8 mouse cellular contexts compared by ENCODE assay signal in genomic region chr12:111536746-111537145, GRCm38 (mm10). TPM values are rescaled to one million over a fixed set of nuclear protein-coding genes. Genes with fewer than 3 reads are reported as not detected.
DNase-seq lines count a peak whose midpoint lies in the region; ATAC-seq and TF ChIP-seq lines count a peak whose summit lies in the region.

No protein-coding gene starts in this region.

- peak overlapping the region; percentile 100 for H3K27ac ChIP-seq in heart, embryonic 10.5 days
- H3K27ac ChIP-seq in forebrain, embryonic 15.5 days (replicated peaks): 0 out of 2 replicates have a peak overlapping the region, but pooled peaks have one; percentile 93
- peak overlapping the region; percentile 88 for H3K27ac ChIP-seq in liver, embryonic 16.5 days (ENCODE audit: low read length)

- H3K27me3 ChIP-seq in heart, embryonic 10.5 days (ENCODE audit: insufficient read depth, poor library complexity, severe bottlenecking): no peaks in the 10 kb centered on the region
- peaks cover 3% of the 10 kb centered on the region; the same call in 1 of the 2 replicates for H3K27me3 ChIP-seq in E14TG2a.4 (ENCODE audit: insufficient read depth, low read length)
- no peaks in the 10 kb centered on the region for H3K27me3 ChIP-seq in forebrain, embryonic 15.5 days
- H3K27me3 ChIP-seq in liver, embryonic 16.5 days (ENCODE audit: control insufficient read depth, insufficient read depth, low read depth, low read length): peaks cover 12% of the 10 kb centered on the region

- no peak for TF ChIP-seq CTCF in E14TG2a.4 (conservative IDR thresholded peaks at IDR 0.05; ENCODE audit: low read length)

- H3K4me3 ChIP-seq in heart, embryonic 10.5 days: peak overlapping the region; percentile 95
- peak overlapping the region; percentile 99 for H3K4me3 ChIP-seq in E14TG2a.4 (replicated peaks; ENCODE audit: low read length)
- peak overlapping the region; percentile 85 for H3K4me3 ChIP-seq in forebrain, embryonic 15.5 days
- peak overlapping the region; percentile 70 for H3K4me3 ChIP-seq in liver, embryonic 16.5 days (ENCODE audit: low read depth, low read length)

- peak overlapping the region; percentile 97 for H3K9ac ChIP-seq in forebrain, embryonic 15.5 days (replicated peaks)
- peak overlapping the region; percentile 88 for H3K9ac ChIP-seq in liver, embryonic 16.5 days (ENCODE audit: low read depth, low read length)

- WGBS in heart, embryonic 10.5 days: 58% methylated on average over 4 of the region's 4 CpGs
- 19% methylated on average over 4 of the region's 4 CpGs for WGBS in forebrain, embryonic 15.5 days
- 44% methylated on average over 4 of the region's 4 CpGs for WGBS in liver, embryonic 16.5 days (ENCODE audit: insufficient replicate concordance)

- no peak for DNase-seq in heart, embryonic 10.5 days (ENCODE audit: low spot score)
- DNase-seq in heart, postnatal 25 days (ENCODE audit: low spot score): no peak
- DNase-seq in cerebellum, adult 11 months: no peak
- no peak for DNase-seq in gastrocnemius, postnatal 14 days
- DNase-seq in gastrocnemius, postnatal 4 days (ENCODE audit: low spot score in 2 of 2): no peak

- no peaks in the 10 kb centered on the region for H3K9me3 ChIP-seq in heart, embryonic 10.5 days
- no peaks in the 10 kb centered on the region for H3K9me3 ChIP-seq in E14TG2a.4 (ENCODE audit: low read length)
- no peaks in the 10 kb centered on the region for H3K9me3 ChIP-seq in forebrain, embryonic 15.5 days
- H3K9me3 ChIP-seq in liver, embryonic 16.5 days (replicated peaks; ENCODE audit: control insufficient read depth, low read length): no peaks in the 10 kb centered on the region

- peaks cover 34% of the 10 kb centered on the region for H3K36me3 ChIP-seq in heart, embryonic 10.5 days
- H3K36me3 ChIP-seq in E14TG2a.4 (ENCODE audit: insufficient read depth, low read length): peaks cover 35% of the 10 kb centered on the region
- peaks cover 26% of the 10 kb centered on the region for H3K36me3 ChIP-seq in forebrain, embryonic 15.5 days
- H3K36me3 ChIP-seq in liver, embryonic 16.5 days (ENCODE audit: control insufficient read depth, insufficient read depth): peaks cover 28% of the 10 kb centered on the region

- intact Hi-C loops in heart, postnatal 25 days (cut with DNase I): loop anchor here (5.0 kb wide), 1 partner anchor 36 kb away; the partner anchor contains the start of gene Mark3
- intact Hi-C loops in gastrocnemius, postnatal 14 days (cut with DNase I; ENCODE audit: low total_unique reads): no loop called here

- H3K4me1 ChIP-seq in heart, embryonic 10.5 days: peaks cover 36% of the 10 kb centered on the region
- H3K4me1 ChIP-seq in E14TG2a.4 (replicated peaks; ENCODE audit: low read depth, low read length): peaks cover 65% of the 10 kb centered on the region
- peaks cover 34% of the 10 kb centered on the region for H3K4me1 ChIP-seq in forebrain, embryonic 15.5 days
- H3K4me1 ChIP-seq in liver, embryonic 16.5 days (ENCODE audit: control insufficient read depth, low read depth, low read length): peaks cover 45% of the 10 kb centered on the region

- ATAC-seq in forebrain, embryonic 15.5 days (replicated peaks): no peak
- no peak for ATAC-seq in liver, embryonic 16.5 days (ENCODE audit: low read depth)

- peak overlapping the region; percentile 78 for H3K4me2 ChIP-seq in forebrain, embryonic 15.5 days (replicated peaks)
- H3K4me2 ChIP-seq in liver, embryonic 16.5 days (ENCODE audit: low read depth, low read length): peak overlapping the region; percentile 64

RNA-seq across cellular contexts. Expression of gene Eif5, which starts 1.1 kb away (rescaled TPM):
- 506 and 616 TPM in 2 replicates for polyA plus RNA-seq in heart, embryonic 10.5 days (2016; fragmentation: Nextera tagmentation; extraction: Ambion mirVana)
- total RNA-seq in heart, postnatal 25 days (2021): 100 to 1,000 TPM; 140 to 145 TPM
- 620 and 638 TPM in 2 replicates for polyA plus RNA-seq in forebrain, embryonic 15.5 days (2015; fragmentation: Nextera tagmentation; extraction: Ambion mirVana)
- 522 and 558 TPM in 2 replicates for polyA plus RNA-seq in liver, embryonic 16.5 days (2015; fragmentation: Nextera tagmentation; extraction: Ambion mirVana)
- 100 to 1,000 TPM; 111 to 128 TPM for total RNA-seq in gastrocnemius, postnatal 14 days (2021)
- 100 to 1,000 TPM; 157 to 160 TPM for total RNA-seq in gastrocnemius, postnatal 4 days (2021)

RNA-seq across cellular contexts. Expression of gene Mark3, which starts 37.6 kb away (rescaled TPM):
- polyA plus RNA-seq in heart, embryonic 10.5 days (2016; fragmentation: Nextera tagmentation; extraction: Ambion mirVana): 38.1 and 47.9 TPM in 2 replicates
- 10 to 100 TPM; 52.9 to 54.3 TPM for total RNA-seq in heart, postnatal 25 days (2021)
- 46.1 and 54.4 TPM in 2 replicates for polyA plus RNA-seq in forebrain, embryonic 15.5 days (2015; fragmentation: Nextera tagmentation; extraction: Ambion mirVana)
- 7.0 and 9.2 TPM in 2 replicates for polyA plus RNA-seq in liver, embryonic 16.5 days (2015; fragmentation: Nextera tagmentation; extraction: Ambion mirVana)
- total RNA-seq in gastrocnemius, postnatal 14 days (2021): 10 to 100 TPM; 48.7 to 51.8 TPM
- 10 to 100 TPM; 62.1 to 72.5 TPM for total RNA-seq in gastrocnemius, postnatal 4 days (2021)

RNA-seq across cellular contexts. Expression of gene Gm266, which starts 51.1 kb away (rescaled TPM):
- polyA plus RNA-seq in heart, embryonic 10.5 days (2016; fragmentation: Nextera tagmentation; extraction: Ambion mirVana): 4.6 and 15.2 TPM in 2 replicates
- total RNA-seq in heart, postnatal 25 days (2021): under 1 TPM; 0.36 to 0.75 TPM
- 0.55 and 0.79 TPM in 2 replicates for polyA plus RNA-seq in forebrain, embryonic 15.5 days (2015; fragmentation: Nextera tagmentation; extraction: Ambion mirVana)
- 0.46 and 0.52 TPM in 2 replicates for polyA plus RNA-seq in liver, embryonic 16.5 days (2015; fragmentation: Nextera tagmentation; extraction: Ambion mirVana)
- total RNA-seq in gastrocnemius, postnatal 14 days (2021): 1 to 10 TPM; 1.7 to 3.4 TPM
- total RNA-seq in gastrocnemius, postnatal 4 days (2021): 1 to 10 TPM; 6.9 to 7.5 TPM
